Mouse (Mus musculus): ENCODE measurements at regions not wholly inside any gene's neighbourhood (a gene's known extent, or its start where the extent isn't known, plus 50 kb on each side); places are given as distances from the start of the nearest gene placed in this dataset.
A peak's percentile ranks its signal among the peaks of the same experiment; 100 is the strongest.

DNA sequence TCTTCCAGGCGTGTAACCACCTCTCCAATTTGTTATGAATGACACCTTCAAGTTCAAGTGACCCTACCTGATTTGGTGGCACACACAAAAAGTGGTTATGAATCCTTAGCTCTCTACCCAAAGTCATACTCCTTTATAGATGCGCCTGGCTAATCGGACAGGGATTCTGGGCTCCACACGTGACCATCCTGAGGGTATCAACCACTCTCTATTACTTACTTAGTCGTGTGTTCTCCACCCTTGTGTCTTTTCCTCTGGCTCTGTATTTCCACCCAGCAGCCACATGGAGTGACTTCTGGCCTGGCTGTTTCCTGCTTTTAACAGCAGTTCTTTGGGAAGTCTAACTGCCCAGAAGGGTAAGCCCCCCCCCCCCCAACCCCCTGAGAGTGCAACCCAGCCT lies 127.4 kb upstream of the Klf14 start:
- WGBS, result 92% methylated on average over 5 of the region's 5 CpGs
- TF ChIP-seq CTCF (IDR thresholded peaks at IDR 0.05), result no peak
- no peak for ATAC-seq (ENCODE audit: low FRiP score)
- Histone ChIP-seq H3K9me3 (ENCODE audit: low read length) (no peaks in the 10 kb centered on the region), H3K36me3 (ENCODE audit: insufficient read depth, low read length) (no peaks in the 10 kb centered on the region), H3K4me2 (ENCODE audit: low read depth, low read length, poor library complexity, severe bottlenecking) (no peak overlapping the region), H3K9ac (replicated peaks; ENCODE audit: low read length, poor library complexity, severe bottlenecking) (no peak overlapping the region), H3K27me3 (ENCODE audit: insufficient read depth, low read length) (no peaks in the 10 kb centered on the region), H3K4me1 (ENCODE audit: insufficient read depth, low read length) (peaks cover 5% of the 10 kb centered on the region; the same call in 1 of the 2 replicates), H3K27ac (ENCODE audit: low read depth, low read length) (no peak overlapping the region), H3K4me3 (ENCODE audit: low read depth, low read length) (no peak overlapping the region)
- no peak for DNase-seq (ENCODE audit: low spot score)

DNA sequence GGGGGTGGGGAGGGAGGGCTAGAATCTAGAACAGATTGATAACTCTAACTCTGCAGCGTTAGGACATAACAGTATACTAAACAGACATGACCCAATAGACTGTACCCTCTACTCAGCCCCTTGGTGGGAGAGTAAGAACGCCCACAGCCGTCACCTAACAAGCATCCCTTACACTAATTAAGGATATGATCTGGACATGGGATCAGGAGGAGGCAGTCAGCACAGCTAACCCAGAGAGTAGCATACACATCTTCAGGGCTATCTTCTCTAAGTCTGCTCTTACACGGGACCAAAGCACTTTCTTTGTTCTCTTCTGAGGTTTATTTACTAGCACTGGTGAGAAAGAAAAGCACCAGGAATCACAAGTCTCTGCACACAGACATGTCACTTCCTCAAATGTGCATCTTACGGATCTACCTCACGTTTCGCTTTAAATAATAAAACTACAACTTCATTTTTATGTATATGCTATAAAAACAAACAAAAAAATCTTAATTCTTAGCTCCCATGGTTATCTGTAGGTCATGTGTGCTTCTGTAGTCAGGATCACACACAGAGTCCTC lies 128.0 kb upstream of the Klf14 start:
- H3K36me3 ChIP-seq (ENCODE audit: insufficient read depth, low read length), result no peaks in the 10 kb centered on the region
- DNase-seq (ENCODE audit: low spot score), result no peak

DNA sequence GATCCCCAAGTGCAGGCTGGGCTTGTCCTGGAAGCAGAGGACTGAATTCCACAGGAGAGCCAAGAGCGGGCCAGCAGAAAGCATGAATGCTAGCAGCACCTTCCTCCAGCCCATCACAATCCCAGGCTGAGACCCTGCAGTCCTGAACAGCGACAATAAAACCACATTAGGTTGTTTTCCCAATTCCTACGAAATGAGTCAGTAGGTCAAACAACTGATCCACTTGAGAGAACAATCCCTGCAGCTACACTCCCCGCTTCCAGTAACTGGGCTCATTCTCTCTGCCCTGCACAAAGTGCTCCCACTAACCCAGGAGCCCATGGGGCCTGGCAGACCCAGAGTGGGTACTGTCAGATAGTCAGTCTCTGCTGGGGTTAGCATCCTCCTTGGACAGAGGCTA lies 128.6 kb upstream of the Klf14 start:
- no peak overlapping the region for H3K27ac ChIP-seq (ENCODE audit: low read depth, low read length)
- H3K9ac ChIP-seq (replicated peaks; ENCODE audit: low read length, poor library complexity, severe bottlenecking), result no peak overlapping the region
- no peaks in the 10 kb centered on the region for H3K36me3 ChIP-seq (ENCODE audit: insufficient read depth, low read length)
- DNase-seq (ENCODE audit: low spot score) (no peak), ATAC-seq (ENCODE audit: low FRiP score) (no peak)
- WGBS, result 64% methylated on average over 4 of the region's 4 CpGs
- H3K9me3 ChIP-seq (ENCODE audit: low read length), result no peaks in the 10 kb centered on the region
- H3K27me3 ChIP-seq (ENCODE audit: insufficient read depth, low read length), result no peaks in the 10 kb centered on the region
- TF ChIP-seq CTCF (IDR thresholded peaks at IDR 0.05), result no peak
- peaks cover 5% of the 10 kb centered on the region; the same call in 1 of the 2 replicates for H3K4me1 ChIP-seq (ENCODE audit: insufficient read depth, low read length)
- no peak overlapping the region for H3K4me3 ChIP-seq (ENCODE audit: low read depth, low read length)
- H3K4me2 ChIP-seq (ENCODE audit: low read depth, low read length, poor library complexity, severe bottlenecking), result no peak overlapping the region

More for the DNA sequence above, 128.0 kb upstream of the Klf14 start:
- no peak for TF ChIP-seq CTCF (IDR thresholded peaks at IDR 0.05)
- Histone ChIP-seq H3K27ac (ENCODE audit: low read depth, low read length) (no peak overlapping the region), H3K4me3 (ENCODE audit: low read depth, low read length) (no peak overlapping the region), H3K9ac (replicated peaks; ENCODE audit: low read length, poor library complexity, severe bottlenecking) (no peak overlapping the region), H3K9me3 (ENCODE audit: low read length) (no peaks in the 10 kb centered on the region), H3K27me3 (ENCODE audit: insufficient read depth, low read length) (no peaks in the 10 kb centered on the region), H3K4me1 (ENCODE audit: insufficient read depth, low read length) (peaks cover 5% of the 10 kb centered on the region; the same call in 1 of the 2 replicates), H3K4me2 (ENCODE audit: low read depth, low read length, poor library complexity, severe bottlenecking) (no peak overlapping the region)
- 72% methylated on average over 7 of the region's 7 CpGs for WGBS
- ATAC-seq (ENCODE audit: low FRiP score), result no peak

DNA sequence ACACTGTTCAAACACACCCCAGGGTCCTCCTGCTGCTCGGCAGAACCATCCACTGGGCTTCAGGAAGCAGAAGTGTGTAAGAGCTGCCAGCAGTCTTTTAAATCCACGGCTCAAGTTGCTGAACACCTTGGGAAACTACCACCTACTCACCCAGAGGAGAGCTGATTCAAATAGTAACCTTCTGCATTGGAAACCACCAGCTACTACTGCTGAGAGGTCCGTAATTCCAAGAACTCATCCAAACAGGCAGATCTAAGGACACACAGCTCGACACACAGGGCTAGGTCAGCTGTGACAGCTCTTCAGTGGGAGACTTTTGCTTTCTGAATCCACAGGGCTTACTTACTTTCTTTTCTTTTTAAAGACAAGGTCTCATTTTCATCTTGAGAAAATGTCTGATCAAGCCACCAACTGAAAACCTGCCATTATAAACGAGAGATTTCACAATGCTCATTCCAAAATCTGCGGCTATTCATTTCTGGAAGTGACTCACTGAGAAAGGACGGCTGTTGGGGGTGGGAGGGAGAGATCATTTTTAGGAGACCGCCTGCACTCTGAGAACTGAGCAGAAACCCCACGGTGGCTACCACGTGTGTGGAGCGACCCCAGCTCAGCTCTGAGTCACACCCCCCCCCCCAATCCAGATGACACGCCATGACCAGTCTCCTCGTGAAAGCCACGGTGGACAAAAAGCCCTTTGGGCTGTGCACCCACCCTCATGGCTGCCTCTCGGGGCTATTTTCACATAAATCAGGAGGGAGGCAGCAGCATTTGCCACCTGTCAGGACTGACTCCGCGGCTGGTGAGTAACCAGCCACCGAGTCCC lies 129.5 kb upstream of the Klf14 start:
- 21% methylated on average over 18 of the region's 18 CpGs for WGBS
- peak overlapping the region; percentile 43 for H3K4me2 ChIP-seq (ENCODE audit: low read depth, low read length, poor library complexity, severe bottlenecking)
- peak; percentile 50; the same call in 1 of the 2 replicates for ATAC-seq (ENCODE audit: low FRiP score)
- peaks cover 5% of the 10 kb centered on the region; the same call in 1 of the 2 replicates for H3K4me1 ChIP-seq (ENCODE audit: insufficient read depth, low read length)
- TF ChIP-seq CTCF (IDR thresholded peaks at IDR 0.05), result no peak
- H3K27me3 ChIP-seq (ENCODE audit: insufficient read depth, low read length), result no peaks in the 10 kb centered on the region
- peak overlapping the region; percentile 12; the same call in 1 of the 2 replicates for H3K4me3 ChIP-seq (ENCODE audit: low read depth, low read length)
- no peaks in the 10 kb centered on the region for H3K36me3 ChIP-seq (ENCODE audit: insufficient read depth, low read length)
- peak overlapping the region; percentile 18; the same call in 1 of the 2 replicates for H3K27ac ChIP-seq (ENCODE audit: low read depth, low read length)
- H3K9me3 ChIP-seq (ENCODE audit: low read length), result no peaks in the 10 kb centered on the region
- no peak overlapping the region; the same call in 1 of the 2 replicates for H3K9ac ChIP-seq (replicated peaks; ENCODE audit: low read length, poor library complexity, severe bottlenecking)
- DNase-seq (ENCODE audit: low spot score), result peak; percentile 39

DNA sequence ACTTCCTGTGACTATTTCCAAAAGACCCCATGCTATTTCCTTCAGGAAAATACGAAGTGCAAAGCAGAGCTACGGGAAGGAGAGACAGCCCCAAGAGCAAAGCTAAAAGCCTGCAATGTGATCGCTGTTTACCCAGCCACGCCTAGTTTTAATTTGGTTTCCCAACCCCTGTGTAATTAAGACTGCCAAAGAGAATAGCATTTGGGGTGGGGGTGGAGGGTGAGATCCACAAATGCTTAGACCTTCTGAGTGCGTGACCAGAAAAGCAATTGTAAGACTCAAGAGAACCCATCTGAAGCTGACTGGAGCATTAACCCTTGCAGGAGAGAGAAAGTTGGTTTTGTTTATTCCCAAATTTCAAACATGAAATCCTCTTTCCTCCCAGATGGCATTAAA lies 130.1 kb upstream of the Klf14 start:
- 0 out of 2 replicates have a peak, but pooled peaks have one; percentile 50 for ATAC-seq (ENCODE audit: low FRiP score)

DNA sequence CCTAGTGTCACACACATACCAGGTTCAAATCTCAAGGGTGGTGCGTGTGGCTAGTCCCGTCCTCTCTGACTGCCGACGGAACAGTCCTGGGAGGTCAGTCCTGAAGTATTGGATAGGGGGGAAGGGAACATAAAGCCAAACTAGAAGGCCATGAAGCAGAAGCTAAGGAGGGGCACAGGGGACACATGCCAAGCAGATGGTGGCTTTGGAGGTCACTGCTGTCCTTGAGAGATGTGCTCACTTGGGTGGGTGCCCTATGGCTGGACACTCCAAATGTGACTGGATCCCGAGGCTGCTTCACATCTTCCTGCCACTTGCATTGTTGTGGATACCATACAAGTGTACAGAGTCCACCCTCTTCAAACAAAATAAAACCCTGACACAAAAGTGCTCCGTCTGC lies 131.4 kb upstream of the Klf14 start:
- 85% methylated on average over 6 of the region's 6 CpGs for WGBS
- no peak for TF ChIP-seq CTCF (IDR thresholded peaks at IDR 0.05)
- no peak for ATAC-seq (ENCODE audit: low FRiP score)

More for the DNA sequence above, 130.1 kb upstream of the Klf14 start:
- peak overlapping the region; percentile 12; the same call in 1 of the 2 replicates for H3K4me3 ChIP-seq (ENCODE audit: low read depth, low read length)
- WGBS, result 37% methylated on average over 5 of the region's 5 CpGs
- DNase-seq (ENCODE audit: low spot score), result peak; percentile 62
- no peaks in the 10 kb centered on the region for H3K27me3 ChIP-seq (ENCODE audit: insufficient read depth, low read length)
- no peak overlapping the region for H3K27ac ChIP-seq (ENCODE audit: low read depth, low read length)
- H3K4me1 ChIP-seq (ENCODE audit: insufficient read depth, low read length), result peaks cover 5% of the 10 kb centered on the region; the same call in 1 of the 2 replicates
- H3K9me3 ChIP-seq (ENCODE audit: low read length), result no peaks in the 10 kb centered on the region
- H3K9ac ChIP-seq (replicated peaks; ENCODE audit: low read length, poor library complexity, severe bottlenecking), result no peak overlapping the region; the same call in 1 of the 2 replicates
- peak overlapping the region; percentile 43 for H3K4me2 ChIP-seq (ENCODE audit: low read depth, low read length, poor library complexity, severe bottlenecking)
- TF ChIP-seq CTCF (IDR thresholded peaks at IDR 0.05), result no peak
- no peaks in the 10 kb centered on the region for H3K36me3 ChIP-seq (ENCODE audit: insufficient read depth, low read length)

More for the DNA sequence above, 131.4 kb upstream of the Klf14 start:
- Histone ChIP-seq H3K27me3 (ENCODE audit: insufficient read depth, low read length) (no peaks in the 10 kb centered on the region), H3K9me3 (ENCODE audit: low read length) (no peaks in the 10 kb centered on the region), H3K9ac (replicated peaks; ENCODE audit: low read length, poor library complexity, severe bottlenecking) (no peak overlapping the region), H3K4me3 (ENCODE audit: low read depth, low read length) (no peak overlapping the region), H3K4me1 (ENCODE audit: insufficient read depth, low read length) (peaks cover 5% of the 10 kb centered on the region; the same call in 1 of the 2 replicates), H3K36me3 (ENCODE audit: insufficient read depth, low read length) (no peaks in the 10 kb centered on the region), H3K27ac (ENCODE audit: low read depth, low read length) (no peak overlapping the region), H3K4me2 (ENCODE audit: low read depth, low read length, poor library complexity, severe bottlenecking) (no peak overlapping the region)
- DNase-seq (ENCODE audit: low spot score), result no peak
